Mouse (Mus musculus): ENCODE results near the gene OR5BS1P. TPM values are rescaled to one million over a fixed set of nuclear protein-coding genes. Genes with fewer than 3 reads are reported as not detected.
"Not testable (repeated sequence)": the region's sequence is repeated elsewhere in the genome, so short reads cannot be mapped to it uniquely, and the experiment has no call there.

Gene OR5BS1P
- polyA plus RNA-seq (2015; fragmentation: Nextera tagmentation; extraction: Ambion mirVana): not detected in 2 replicates

GRCm38 (mm10) chr15:98469596-98469995 is at the start of gene OR5BS1P:
TSS of gene OR5BS1P (plus strand) at chr15:98469896.
- ATAC-seq (ENCODE audit: low read depth) (no peak), DNase-seq (no peak)
- no peaks in the 10 kb centered on the region for H3K36me3 ChIP-seq
- H3K27me3 ChIP-seq: no peaks in the 10 kb centered on the region
- no peak within 1 kb of the TSS for H3K27ac ChIP-seq
- H3K4me1 ChIP-seq (replicated peaks): no peaks in the 10 kb centered on the region
- WGBS (ENCODE audit: insufficient replicate concordance): 68% methylated on average over 4 of the region's 4 CpGs
- no peak within 1 kb of the TSS for H3K9ac ChIP-seq
- no peaks in the 10 kb centered on the region for H3K9me3 ChIP-seq (replicated peaks)
- H3K4me2 ChIP-seq: no peak within 1 kb of the TSS
- no peak within 1 kb of the TSS for H3K4me3 ChIP-seq (replicated peaks)

- no peaks in the 10 kb centered on the region for H3K9me3 ChIP-seq (replicated peaks)
- no peak overlapping the region for H3K27ac ChIP-seq
- ATAC-seq (ENCODE audit: low read depth): no peak
- H3K4me2 ChIP-seq: no peak overlapping the region
- 40% methylated on average over 4 of the region's 4 CpGs for WGBS (ENCODE audit: insufficient replicate concordance)
- no peaks in the 10 kb centered on the region for H3K27me3 ChIP-seq
- no peaks in the 10 kb centered on the region for H3K36me3 ChIP-seq
- no peak overlapping the region for H3K9ac ChIP-seq
- H3K4me1 ChIP-seq (replicated peaks): no peaks in the 10 kb centered on the region
- H3K4me3 ChIP-seq (replicated peaks): no peak overlapping the region
- DNase-seq: no peak
Observed at GRCm38 (mm10) chr15:98420897-98421296, 48.8 kb upstream of the OR5BS1P start.

- no peak for ATAC-seq (ENCODE audit: low read depth)
Observed at GRCm38 (mm10) chr15:98424326-98424725, 45.4 kb upstream of the OR5BS1P start.

GRCm38 (mm10) chr15:98424753-98425152 is 44.9 kb upstream of the OR5BS1P start:
- H3K27ac ChIP-seq: no peak overlapping the region
- ATAC-seq (ENCODE audit: low read depth): no peak
- WGBS (ENCODE audit: insufficient replicate concordance): 43% methylated on average over 6 of the region's 6 CpGs

More at GRCm38 (mm10) chr15:98424326-98424725, 45.4 kb upstream of the OR5BS1P start:
- H3K27ac ChIP-seq: no peak overlapping the region
- H3K9me3 ChIP-seq (replicated peaks): no peaks in the 10 kb centered on the region
- H3K4me3 ChIP-seq (replicated peaks): no peak overlapping the region
- H3K9ac ChIP-seq: no peak overlapping the region
- no peaks in the 10 kb centered on the region for H3K36me3 ChIP-seq
- H3K27me3 ChIP-seq: no peaks in the 10 kb centered on the region
- WGBS (ENCODE audit: insufficient replicate concordance): 63% methylated on average over 14 of the region's 14 CpGs
- no peak overlapping the region for H3K4me2 ChIP-seq
- no peak for DNase-seq
- no peaks in the 10 kb centered on the region for H3K4me1 ChIP-seq (replicated peaks)

GRCm38 (mm10) chr15:98425188-98425587 is 44.5 kb upstream of the OR5BS1P start:
- Histone ChIP-seq H3K27me3 (no peaks in the 10 kb centered on the region), H3K4me3 (replicated peaks) (no peak overlapping the region), H3K4me1 (replicated peaks) (no peaks in the 10 kb centered on the region), H3K9ac (no peak overlapping the region), H3K4me2 (no peak overlapping the region), H3K36me3 (no peaks in the 10 kb centered on the region), H3K9me3 (replicated peaks) (no peaks in the 10 kb centered on the region), H3K27ac (no peak overlapping the region)
- DNase-seq (no peak), ATAC-seq (ENCODE audit: low read depth) (no peak)
- 71% methylated on average over 7 of the region's 7 CpGs for WGBS (ENCODE audit: insufficient replicate concordance)

More at GRCm38 (mm10) chr15:98424753-98425152, 44.9 kb upstream of the OR5BS1P start:
- H3K4me1 ChIP-seq (replicated peaks): no peaks in the 10 kb centered on the region
- H3K4me3 ChIP-seq (replicated peaks): no peak overlapping the region
- H3K9me3 ChIP-seq (replicated peaks): no peaks in the 10 kb centered on the region
- no peaks in the 10 kb centered on the region for H3K27me3 ChIP-seq
- H3K36me3 ChIP-seq: no peaks in the 10 kb centered on the region
- H3K4me2 ChIP-seq: no peak overlapping the region
- H3K9ac ChIP-seq: no peak overlapping the region
- no peak for DNase-seq

GRCm38 (mm10) chr15:98430925-98431324 is 38.8 kb upstream of the OR5BS1P start, which contains the start of gene Olfr282:
TSS of gene Olfr282 (plus strand) at chr15:98431225.
- not testable (repeated sequence) for H3K4me2 ChIP-seq; H3K4me1 ChIP-seq (replicated peaks); H3K9me3 ChIP-seq (replicated peaks); ATAC-seq (ENCODE audit: low read depth); H3K9ac ChIP-seq; DNase-seq; H3K27me3 ChIP-seq; H3K36me3 ChIP-seq; H3K27ac ChIP-seq; H3K4me3 ChIP-seq (replicated peaks)
- WGBS (ENCODE audit: insufficient replicate concordance): 63% methylated on average over 5 of the region's 5 CpGs

GRCm38 (mm10) chr15:98444561-98444960 is 25.1 kb upstream of the OR5BS1P start:
- Histone ChIP-seq H3K9me3 (replicated peaks) (no peaks in the 10 kb centered on the region), H3K36me3 (no peaks in the 10 kb centered on the region), H3K27ac (no peak overlapping the region), H3K4me2 (no peak overlapping the region), H3K9ac (no peak overlapping the region), H3K27me3 (no peaks in the 10 kb centered on the region), H3K4me1 (replicated peaks) (no peaks in the 10 kb centered on the region), H3K4me3 (replicated peaks) (no peak overlapping the region)
- DNase-seq: no peak
- 47% methylated on average over 3 of the region's 3 CpGs for WGBS (ENCODE audit: insufficient replicate concordance)
- ATAC-seq (ENCODE audit: low read depth): no peak

- WGBS (ENCODE audit: insufficient replicate concordance): 46% methylated on average over 4 of the region's 4 CpGs
- Histone ChIP-seq H3K36me3 (no peaks in the 10 kb centered on the region), H3K27me3 (no peaks in the 10 kb centered on the region), H3K9me3 (replicated peaks) (no peaks in the 10 kb centered on the region), H3K4me1 (replicated peaks) (no peaks in the 10 kb centered on the region), H3K4me2 (no peak overlapping the region), H3K27ac (no peak overlapping the region), H3K9ac (no peak overlapping the region), H3K4me3 (replicated peaks) (no peak overlapping the region)
- no peak for DNase-seq
- no peak for ATAC-seq (ENCODE audit: low read depth)
Observed at GRCm38 (mm10) chr15:98448521-98448920, 21.2 kb upstream of the OR5BS1P start.

- H3K4me3 ChIP-seq (replicated peaks): no peak within 1 kb of the TSS
- ATAC-seq (ENCODE audit: low read depth) (no peak), DNase-seq (no peak)
- no peaks in the 10 kb centered on the region for H3K4me1 ChIP-seq (replicated peaks)
- no peak within 1 kb of the TSS for H3K9ac ChIP-seq
- no peaks in the 10 kb centered on the region for H3K36me3 ChIP-seq
- H3K27ac ChIP-seq: no peak within 1 kb of the TSS
- no peaks in the 10 kb centered on the region for H3K9me3 ChIP-seq (replicated peaks)
- H3K27me3 ChIP-seq: no peaks in the 10 kb centered on the region
- WGBS (ENCODE audit: insufficient replicate concordance): 71% methylated on average over 7 of the region's 7 CpGs
- H3K4me2 ChIP-seq: no peak within 1 kb of the TSS
Observed at GRCm38 (mm10) chr15:98452288-98452687, 17.4 kb upstream of the OR5BS1P start, which contains the start of gene Olfr281. TSS of gene Olfr281 (plus strand) at chr15:98452588.

GRCm38 (mm10) chr15:98471539-98471938 is 1.8 kb downstream of the OR5BS1P start:
- no peak for DNase-seq
- H3K36me3 ChIP-seq: no peaks in the 10 kb centered on the region
- no peak overlapping the region for H3K9ac ChIP-seq
- no peak overlapping the region for H3K4me2 ChIP-seq
- H3K9me3 ChIP-seq (replicated peaks): no peaks in the 10 kb centered on the region
- no peak for ATAC-seq (ENCODE audit: low read depth)
- H3K4me3 ChIP-seq (replicated peaks): no peak overlapping the region
- H3K27me3 ChIP-seq: no peaks in the 10 kb centered on the region
- H3K4me1 ChIP-seq (replicated peaks): no peaks in the 10 kb centered on the region
- H3K27ac ChIP-seq: no peak overlapping the region
- WGBS (ENCODE audit: insufficient replicate concordance): 73% methylated on average over 13 of the region's 13 CpGs

- H3K4me1 ChIP-seq (replicated peaks): no peaks in the 10 kb centered on the region
- DNase-seq (no peak), ATAC-seq (ENCODE audit: low read depth) (no peak)
- no peak overlapping the region for H3K9ac ChIP-seq
- H3K27ac ChIP-seq: no peak overlapping the region
- no peaks in the 10 kb centered on the region for H3K9me3 ChIP-seq (replicated peaks)
- no peaks in the 10 kb centered on the region for H3K36me3 ChIP-seq
- WGBS (ENCODE audit: insufficient replicate concordance): 67% methylated on average over 10 of the region's 10 CpGs
- H3K4me2 ChIP-seq: no peak overlapping the region
- H3K4me3 ChIP-seq (replicated peaks): no peak overlapping the region
- no peaks in the 10 kb centered on the region for H3K27me3 ChIP-seq
Observed at GRCm38 (mm10) chr15:98474958-98475357, 5.3 kb downstream of the OR5BS1P start.

- Histone ChIP-seq H3K9me3 (replicated peaks) (no peaks in the 10 kb centered on the region), H3K36me3 (no peaks in the 10 kb centered on the region), H3K27me3 (no peaks in the 10 kb centered on the region), H3K4me3 (replicated peaks) (no peak overlapping the region), H3K4me2 (no peak overlapping the region), H3K27ac (no peak overlapping the region), H3K4me1 (replicated peaks) (no peaks in the 10 kb centered on the region), H3K9ac (no peak overlapping the region)
- 40% methylated on average over 10 of the region's 10 CpGs for WGBS (ENCODE audit: insufficient replicate concordance)
- DNase-seq: peak; percentile 9
- ATAC-seq (ENCODE audit: low read depth): no peak
Observed at GRCm38 (mm10) chr15:98475382-98475781, 5.7 kb downstream of the OR5BS1P start.
